8 mouse cellular contexts compared by ENCODE assay signal in genomic region chr15:88890751-88891675, GRCm38 (mm10). TPM values are rescaled to one million over a fixed set of nuclear protein-coding genes. Genes with fewer than 3 reads are reported as not detected.
DNase-seq lines count a peak whose midpoint lies in the region; ATAC-seq and TF ChIP-seq lines count a peak whose summit lies in the region.

No protein-coding gene starts in this region.

- peaks cover 10% of the 10 kb centered on the region for H3K9me3 ChIP-seq in E14TG2a.4 (ENCODE audit: low read length)
- no peaks in the 10 kb centered on the region for H3K9me3 ChIP-seq in forebrain, embryonic 10.5 days
- H3K9me3 ChIP-seq in heart, postnatal 0 days (replicated peaks; ENCODE audit: control insufficient read depth, low read length) = no peaks in the 10 kb centered on the region
- no peaks in the 10 kb centered on the region for H3K9me3 ChIP-seq in liver, embryonic 15.5 days (replicated peaks)
- no peaks in the 10 kb centered on the region for H3K9me3 ChIP-seq in neural tube, embryonic 11.5 days (ENCODE audit: control insufficient read depth, low read length)

- peaks cover 13% of the 10 kb centered on the region; the same call in 1 of the 2 replicates for H3K27me3 ChIP-seq in E14TG2a.4 (ENCODE audit: insufficient read depth, low read length)
- peaks cover 38% of the 10 kb centered on the region for H3K27me3 ChIP-seq in forebrain, embryonic 10.5 days (ENCODE audit: poor library complexity, severe bottlenecking)
- H3K27me3 ChIP-seq in heart, postnatal 0 days (ENCODE audit: control insufficient read depth, insufficient read depth, low read length) = no peaks in the 10 kb centered on the region
- peaks cover 26% of the 10 kb centered on the region for H3K27me3 ChIP-seq in liver, embryonic 15.5 days
- peaks cover 6% of the 10 kb centered on the region; the same call in 1 of the 2 replicates for H3K27me3 ChIP-seq in neural tube, embryonic 11.5 days (ENCODE audit: control insufficient read depth, insufficient read depth, low read length)

- H3K36me3 ChIP-seq in E14TG2a.4 (ENCODE audit: insufficient read depth, low read length) = no peaks in the 10 kb centered on the region
- no peaks in the 10 kb centered on the region for H3K36me3 ChIP-seq in forebrain, embryonic 10.5 days (replicated peaks)
- H3K36me3 ChIP-seq in heart, postnatal 0 days (replicated peaks; ENCODE audit: control insufficient read depth, insufficient read depth, low read length) = no peaks in the 10 kb centered on the region
- no peaks in the 10 kb centered on the region for H3K36me3 ChIP-seq in liver, embryonic 15.5 days (replicated peaks)
- H3K36me3 ChIP-seq in neural tube, embryonic 11.5 days (ENCODE audit: control insufficient read depth, insufficient read depth, low read length) = no peaks in the 10 kb centered on the region

- H3K4me3 ChIP-seq in E14TG2a.4 (replicated peaks; ENCODE audit: low read length) = peak overlapping the region; percentile 80
- peak overlapping the region; percentile 65 for H3K4me3 ChIP-seq in forebrain, embryonic 10.5 days
- peak overlapping the region; percentile 50 for H3K4me3 ChIP-seq in heart, postnatal 0 days (ENCODE audit: low read depth, low read length)
- peak overlapping the region; percentile 50 for H3K4me3 ChIP-seq in liver, embryonic 15.5 days (replicated peaks)
- peak overlapping the region; percentile 42 for H3K4me3 ChIP-seq in neural tube, embryonic 11.5 days (ENCODE audit: low read depth, low read length)

- WGBS in forebrain, embryonic 10.5 days = 2% methylated on average over 41 of the region's 41 CpGs
- WGBS in heart, postnatal 0 days = 2% methylated on average over 38 of the region's 41 CpGs
- WGBS in liver, embryonic 15.5 days (ENCODE audit: insufficient replicate concordance) = 1% methylated on average over 41 of the region's 41 CpGs
- WGBS in neural tube, embryonic 11.5 days = 2% methylated on average over 39 of the region's 41 CpGs

- ATAC-seq in heart, postnatal 0 days (ENCODE audit: insufficient read depth, low read depth) = peak; percentile 87
- peak; percentile 80 for ATAC-seq in liver, embryonic 15.5 days (ENCODE audit: insufficient read depth)
- ATAC-seq in neural tube, embryonic 11.5 days (ENCODE audit: insufficient read depth, low FRiP score, low TSS enrichment) = peak; percentile 82

- peak overlapping the region; percentile 43; the same call in 1 of the 2 replicates for H3K9ac ChIP-seq in heart, postnatal 0 days (replicated peaks; ENCODE audit: low read depth, low read length)
- H3K9ac ChIP-seq in liver, embryonic 15.5 days = peak overlapping the region; percentile 9; the same call in 1 of the 2 replicates
- H3K9ac ChIP-seq in neural tube, embryonic 11.5 days (ENCODE audit: low read length) = peak overlapping the region; percentile 67

- H3K4me1 ChIP-seq in E14TG2a.4 (replicated peaks; ENCODE audit: low read depth, low read length) = peaks cover 62% of the 10 kb centered on the region
- H3K4me1 ChIP-seq in forebrain, embryonic 10.5 days = peaks cover 26% of the 10 kb centered on the region
- peaks cover 11% of the 10 kb centered on the region; the same call in 1 of the 2 replicates for H3K4me1 ChIP-seq in heart, postnatal 0 days (ENCODE audit: control insufficient read depth, insufficient read depth)
- peaks cover 13% of the 10 kb centered on the region for H3K4me1 ChIP-seq in liver, embryonic 15.5 days (replicated peaks)
- no peaks in the 10 kb centered on the region for H3K4me1 ChIP-seq in neural tube, embryonic 11.5 days (ENCODE audit: control insufficient read depth, insufficient read depth, low read length)

- DNase-seq in c-Kit-positive CD71-negative TER-119-negative erythroid progenitor cells, embryonic 14.5 days (ENCODE audit: low read depth) = peak; percentile 65
- DNase-seq in forebrain, embryonic 10.5 days (ENCODE audit: extremely low spot score, low spot score) = peak; percentile 82
- peak; percentile 76 for DNase-seq in heart, postnatal 0 days (ENCODE audit: low spot score)
- DNase-seq in kidney, postnatal 25 days = peak; percentile 95 to 96
- DNase-seq in neural tube, embryonic 11.5 days (ENCODE audit: low spot score) = peak; percentile 82
- peak; percentile 71 for DNase-seq in telencephalon, adult 2 months (ENCODE audit: low read depth, low spot score)

- peak overlapping the region; percentile 90 for H3K4me2 ChIP-seq in heart, postnatal 0 days (ENCODE audit: low read depth, low read length)
- H3K4me2 ChIP-seq in liver, embryonic 15.5 days = peak overlapping the region; percentile 83
- H3K4me2 ChIP-seq in neural tube, embryonic 11.5 days (ENCODE audit: low read depth) = peak overlapping the region; percentile 88

- no peak for TF ChIP-seq CTCF in E14TG2a.4 (conservative IDR thresholded peaks at IDR 0.05; ENCODE audit: low read length)
- no peak for TF ChIP-seq CTCF in heart, postnatal 0 days (IDR thresholded peaks at IDR 0.05; ENCODE audit: low read depth)

- no peak for TF ChIP-seq EP300 in heart, postnatal 0 days (IDR thresholded peaks at IDR 0.05; ENCODE audit: low read depth)

- H3K27ac ChIP-seq in forebrain, embryonic 10.5 days = peak overlapping the region; percentile 80
- H3K27ac ChIP-seq in heart, postnatal 0 days (ENCODE audit: low read depth) = no peak overlapping the region
- no peak overlapping the region for H3K27ac ChIP-seq in liver, embryonic 15.5 days (replicated peaks)
- H3K27ac ChIP-seq in neural tube, embryonic 11.5 days (ENCODE audit: low read depth, low read length) = no peak overlapping the region

RNA-seq across cellular contexts. Expression of gene Pim3, which starts 29.0 kb away (rescaled TPM):
- 40.3 and 43.6 TPM in 2 replicates for polyA plus RNA-seq in forebrain, embryonic 10.5 days (2016; fragmentation: Nextera tagmentation; extraction: Ambion mirVana)
- total RNA-seq in heart, postnatal 0 days (2014; rRNA removed; ENCODE audit: low replicate concordance) = 98.4 and 139 TPM in 2 replicates
- polyA plus RNA-seq in heart, postnatal 0 days (2015; fragmentation: Nextera tagmentation; extraction: Ambion mirVana) = 50.6 and 71.1 TPM in 2 replicates
- polyA plus RNA-seq in liver, embryonic 15.5 days (2015; fragmentation: Nextera tagmentation; extraction: Ambion mirVana) = 22.0 and 34.4 TPM in 2 replicates
- polyA plus RNA-seq in neural tube, embryonic 11.5 days (2014; fragmentation: Nextera tagmentation; extraction: Ambion mirVana) = 38.7 and 42.3 TPM in 2 replicates

Comparison
In these comparisons a context has a peak if more than half of its experiments do, and no peak if none do; other contexts are left out.
1. H3K9ac ChIP-seq: peak in every context shown above with its lines; median percentile 67 in neural tube, embryonic 11.5 days; 43 in heart, postnatal 0 days; 9 in liver, embryonic 15.5 days.